Mouse (Mus musculus): ENCODE measurements around the gene Txnrd3.
A peak's percentile ranks its signal among the peaks of the same experiment; 100 is the strongest.

Gene Txnrd3

DNA sequence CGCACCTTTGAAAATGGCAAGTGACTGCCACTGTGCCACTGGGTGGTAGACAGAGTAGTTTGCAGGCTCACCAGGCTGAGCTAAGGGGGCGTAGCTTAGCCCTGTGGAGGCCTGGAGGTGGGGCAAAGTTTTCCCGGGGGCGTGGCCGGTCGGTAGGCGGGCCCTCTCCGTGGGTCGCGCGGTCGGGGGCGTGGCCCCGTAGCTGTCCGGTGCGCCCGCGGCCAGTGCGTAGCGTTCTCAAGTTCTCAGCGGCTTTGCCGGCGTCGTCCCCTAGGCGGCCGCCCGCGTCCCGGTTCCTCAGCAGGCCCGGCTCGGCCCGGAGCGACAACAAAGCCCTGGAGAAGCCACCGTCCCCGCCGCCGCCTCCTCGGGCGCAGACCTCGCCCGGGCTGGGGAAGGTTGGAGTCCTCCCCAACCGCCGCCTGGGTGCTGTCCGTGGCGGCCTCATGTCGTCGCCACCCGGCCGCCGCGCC is at the start of gene Txnrd3:
Gene Txnrd3 (plus strand): TSS at position 191 of the 473 bp plus-strand sequence.
- peak; percentile 82 for DNase-seq (ENCODE audit: low read depth, low spot score)

- DNase-seq (ENCODE audit: low read depth, low spot score), result peak; percentile 87
Measured at GRCm38 (mm10) chr6:89595018-89595776, 48.6 kb upstream of the Txnrd3 start, which contains the start of gene Chchd6. Gene Chchd6 (minus strand): TSS chr6:89595652.

GRCm38 (mm10) chr6:89595777-89596146 is 48.0 kb upstream of the Txnrd3 start:
- DNase-seq (ENCODE audit: low read depth, low spot score), result no peak

- no peak for DNase-seq (ENCODE audit: low read depth, low spot score)
Measured at GRCm38 (mm10) chr6:89596510-89596909, 47.3 kb upstream of the Txnrd3 start.

- DNase-seq (ENCODE audit: low read depth, low spot score), result no peak
Measured at GRCm38 (mm10) chr6:89606096-89606495, 37.7 kb upstream of the Txnrd3 start.

- DNase-seq (ENCODE audit: low read depth, low spot score), result no peak
Measured at GRCm38 (mm10) chr6:89607999-89608398, 35.8 kb upstream of the Txnrd3 start.

- peak; percentile 57 for DNase-seq (ENCODE audit: low read depth, low spot score)
Measured at GRCm38 (mm10) chr6:89613336-89614106, 30.3 kb upstream of the Txnrd3 start.

DNA sequence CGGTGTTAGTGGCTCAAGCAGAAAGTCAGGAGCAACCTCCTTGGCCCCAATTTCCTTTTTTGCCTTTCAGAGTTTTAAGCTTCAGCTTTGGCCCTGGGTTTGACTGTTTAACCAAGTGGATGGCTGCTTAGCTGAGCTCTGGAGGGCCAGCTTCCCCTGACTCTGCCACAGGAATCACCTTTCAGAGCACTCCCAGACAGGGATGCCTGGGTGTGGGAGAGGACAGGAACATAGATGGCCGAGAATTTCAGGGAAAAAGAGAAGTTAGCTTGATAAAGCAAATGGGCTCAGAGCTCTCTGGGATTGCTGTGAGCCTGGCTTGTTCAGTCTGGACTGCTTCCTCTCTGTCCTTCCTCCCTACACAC is 29.7 kb upstream of the Txnrd3 start:
- no peak for DNase-seq (ENCODE audit: low read depth, low spot score)

DNA sequence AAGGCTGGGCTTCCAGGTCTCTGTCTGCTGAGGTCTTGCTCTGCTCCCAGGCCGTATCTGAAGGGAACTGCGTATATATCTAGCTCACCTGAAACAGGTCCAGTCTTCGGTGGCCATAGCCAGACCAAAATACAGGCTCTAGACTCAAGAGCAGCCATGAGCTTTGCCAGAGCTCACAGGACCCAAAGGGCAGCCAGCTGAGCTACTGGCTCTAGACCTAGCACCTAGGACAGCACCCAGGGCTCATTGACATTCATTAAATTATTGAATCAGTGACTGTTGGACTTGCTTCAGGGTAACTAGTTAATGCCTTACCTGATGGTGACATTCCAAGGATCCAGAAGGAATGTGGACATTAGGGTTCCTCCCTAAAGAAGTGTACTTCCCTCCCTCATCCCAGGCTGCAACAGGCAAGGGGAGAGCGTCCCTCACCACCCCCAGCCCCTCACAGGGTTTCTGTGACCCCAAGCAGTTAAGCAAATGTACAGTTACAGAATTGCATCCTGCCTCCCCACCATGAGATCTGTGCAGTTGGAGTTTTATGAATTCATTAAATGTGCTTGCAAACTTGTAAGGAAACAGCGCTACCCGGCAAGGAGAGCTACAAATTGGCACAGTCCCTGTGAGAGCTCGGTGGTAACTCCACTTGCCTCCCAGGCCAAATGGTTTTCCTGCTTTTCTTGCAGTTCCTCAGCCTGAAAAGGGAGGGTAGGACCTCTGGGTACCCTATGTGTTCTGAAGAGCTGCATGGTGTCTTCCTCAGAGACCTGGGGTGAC is 29.0 kb upstream of the Txnrd3 start:
- DNase-seq (ENCODE audit: low read depth, low spot score), result no peak

GRCm38 (mm10) chr6:89615373-89615755 is 28.4 kb upstream of the Txnrd3 start:
- DNase-seq (ENCODE audit: low read depth, low spot score), result no peak

DNA sequence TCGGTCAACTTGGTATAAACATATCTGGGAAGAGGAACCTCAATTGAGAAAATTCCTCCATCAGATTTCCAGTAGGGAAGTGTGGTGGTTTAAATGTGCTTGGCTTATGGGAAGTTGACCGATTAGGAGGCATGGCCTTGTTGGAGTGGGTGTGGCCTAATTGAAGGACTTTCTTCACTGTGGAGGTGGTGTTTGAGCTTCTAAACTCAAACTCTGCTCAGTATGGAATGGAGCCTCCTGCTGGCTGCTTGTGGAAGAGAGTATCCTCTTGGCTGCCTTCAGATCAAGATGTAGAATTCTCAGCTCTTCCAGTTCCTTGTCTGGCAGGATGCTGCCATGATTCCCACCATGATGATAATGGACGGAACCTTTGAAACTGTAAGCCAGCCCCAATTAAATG is 21.1 kb upstream of the Txnrd3 start:
- DNase-seq (ENCODE audit: low read depth, low spot score), result no peak

- no peak for DNase-seq (ENCODE audit: low read depth, low spot score)
Measured at GRCm38 (mm10) chr6:89628045-89628785, 15.6 kb upstream of the Txnrd3 start.

- DNase-seq (ENCODE audit: low read depth, low spot score), result peak; percentile 80
Measured at GRCm38 (mm10) chr6:89631809-89632562, 11.8 kb upstream of the Txnrd3 start.

DNA sequence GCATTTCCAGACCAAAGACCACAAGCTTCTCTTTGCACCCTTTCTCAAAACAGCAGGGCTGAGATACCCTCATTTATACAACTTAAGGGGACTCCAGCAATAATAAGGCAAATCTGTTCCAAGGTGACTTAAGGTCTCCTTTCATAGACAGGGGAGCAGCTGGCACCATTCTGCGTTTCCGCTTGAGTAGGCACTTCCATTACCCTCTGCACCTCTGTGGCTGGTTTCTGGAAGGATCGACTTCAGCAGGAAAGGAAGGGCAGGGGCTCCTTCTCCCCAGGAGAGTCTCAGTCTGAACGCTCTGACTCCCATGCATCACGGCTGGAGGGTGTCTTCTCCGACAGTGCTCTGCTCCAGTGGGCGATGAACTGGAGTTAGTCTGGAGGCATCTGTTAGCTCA is 10.7 kb upstream of the Txnrd3 start:
- no peak for DNase-seq (ENCODE audit: low read depth, low spot score)

DNA sequence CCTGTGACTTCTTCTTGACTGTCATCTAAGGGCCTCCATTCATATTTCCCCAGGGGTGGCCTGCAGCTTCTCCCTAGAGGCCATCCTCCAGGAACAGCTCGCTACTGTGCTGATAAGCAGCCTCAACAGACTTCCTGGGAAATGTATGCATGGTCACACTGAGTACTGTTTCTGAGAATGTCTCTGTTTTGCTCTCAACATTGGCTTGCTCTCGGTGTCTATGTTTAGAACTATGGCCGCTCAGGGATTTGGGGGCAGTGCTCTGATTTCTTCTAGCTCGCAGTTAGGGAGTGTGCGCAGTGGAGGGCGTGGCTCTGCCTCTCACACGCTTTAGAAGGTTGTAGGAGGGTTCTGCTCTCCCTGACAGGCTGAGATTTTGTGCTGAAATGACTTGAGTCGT is 9.4 kb upstream of the Txnrd3 start:
- no peak for DNase-seq (ENCODE audit: low read depth, low spot score)

- DNase-seq (ENCODE audit: low read depth, low spot score), result no peak
Measured at GRCm38 (mm10) chr6:89637977-89638376, 5.8 kb upstream of the Txnrd3 start.

DNA sequence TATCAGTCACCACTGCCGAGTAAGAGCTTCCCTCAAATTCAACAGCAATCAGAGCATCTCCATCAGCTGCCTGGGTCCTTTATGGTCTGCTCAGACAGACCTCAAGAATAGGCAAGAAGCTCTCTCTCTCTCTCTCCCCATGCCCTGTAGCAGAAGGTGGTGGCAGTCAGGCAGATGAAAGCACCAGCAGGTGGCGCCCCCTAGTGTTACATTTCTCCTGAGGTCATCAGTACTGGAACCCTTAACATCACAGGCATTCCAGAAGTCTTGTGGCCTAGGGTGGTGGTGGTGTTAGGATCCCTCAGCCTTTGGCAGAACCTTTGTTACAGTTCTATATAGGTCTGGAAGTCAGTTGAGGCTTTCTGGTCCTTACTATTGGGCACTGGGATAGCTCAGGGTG is 4.8 kb upstream of the Txnrd3 start:
- no peak for DNase-seq (ENCODE audit: low read depth, low spot score)

DNA sequence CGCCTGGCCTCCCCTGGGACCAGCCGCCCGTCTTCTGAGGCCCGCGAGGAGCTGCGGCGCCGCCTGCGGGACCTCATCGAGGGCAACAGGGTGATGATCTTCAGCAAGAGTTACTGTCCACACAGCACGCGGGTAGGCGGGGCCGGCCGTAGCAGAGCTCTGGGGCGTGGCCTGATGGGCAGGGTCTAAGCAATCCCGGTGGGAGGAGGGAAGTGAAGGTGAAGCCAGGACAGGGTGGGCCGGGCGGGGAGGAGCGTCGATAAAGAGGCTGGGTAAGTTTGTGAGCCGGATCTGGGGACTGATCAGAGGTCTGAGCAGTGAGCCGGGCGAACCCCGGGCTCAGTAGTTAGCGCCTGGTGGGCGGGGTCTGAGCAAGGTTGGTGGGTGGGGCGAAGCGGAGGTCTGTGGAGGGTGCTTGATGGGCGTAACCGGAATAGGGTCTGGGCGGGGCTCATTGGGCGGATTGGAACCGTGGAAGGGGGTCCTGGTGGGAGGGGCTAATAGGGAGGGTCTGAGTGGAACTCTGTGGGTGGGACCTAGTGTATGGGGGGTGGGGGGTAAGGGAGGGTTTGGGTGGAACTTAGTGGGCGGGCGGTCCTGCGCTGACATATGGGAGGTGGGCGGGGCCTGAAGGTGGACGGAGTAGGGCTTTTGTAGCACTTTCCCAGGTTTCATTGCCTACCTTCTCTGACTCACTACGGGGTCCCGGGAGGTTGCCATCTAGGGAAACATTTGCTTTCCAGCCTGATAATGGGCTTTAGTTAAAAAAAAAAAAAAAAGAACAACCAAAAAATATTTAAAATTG is 685 bp downstream of the Txnrd3 start:
- DNase-seq (ENCODE audit: low read depth, low spot score), result peak; percentile 81

DNA sequence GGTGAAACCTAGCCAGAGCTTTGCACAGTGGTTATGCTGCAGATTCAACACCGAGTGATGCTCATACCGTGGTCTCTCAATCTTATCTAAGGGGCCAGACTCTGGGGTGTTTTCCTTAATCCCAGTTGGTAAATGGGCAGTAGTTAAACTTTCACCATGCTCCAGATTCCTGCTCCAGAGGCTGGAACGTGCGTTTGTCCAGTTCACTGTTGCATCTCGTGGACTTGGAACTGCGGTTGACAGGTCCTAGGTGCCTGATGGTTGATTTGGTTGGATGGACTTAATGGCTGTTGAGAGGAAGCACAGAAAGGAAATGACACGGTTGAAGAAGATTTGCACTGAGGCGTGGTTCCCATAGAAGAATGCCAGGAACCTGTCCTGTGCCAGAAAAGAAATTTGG is 6.1 kb downstream of the Txnrd3 start:
- no peak for DNase-seq (ENCODE audit: low read depth, low spot score)

DNA sequence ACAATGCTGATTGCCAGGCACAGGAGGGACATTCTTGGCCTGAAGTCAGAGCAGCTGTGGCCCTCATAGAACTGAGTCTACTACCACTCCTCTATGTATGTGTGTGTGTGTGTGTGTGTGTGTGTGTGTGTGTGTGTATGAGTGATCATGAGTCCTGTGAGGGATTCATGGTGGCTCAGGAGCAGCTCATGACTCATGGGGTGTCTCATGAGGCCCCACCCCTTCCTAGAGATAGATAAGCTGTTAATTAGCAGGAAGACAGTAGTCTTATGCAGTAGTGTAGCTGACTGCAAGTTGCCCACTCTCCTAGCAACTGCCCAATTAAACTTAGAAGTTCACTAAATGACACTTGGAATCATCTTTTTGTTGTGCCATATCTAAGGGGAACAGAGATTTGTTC is 8.0 kb downstream of the Txnrd3 start:
- DNase-seq (ENCODE audit: low read depth, low spot score), result no peak

Measured in retina, postnatal 7 days (tissue).